Mouse (Mus musculus): ENCODE data around the gene Hist1h1t. TPM values are rescaled to one million over a fixed set of nuclear protein-coding genes. Genes with fewer than 3 reads are reported as not detected.

Gene Hist1h1t
- polyA plus RNA-seq (2021; fragmentation: Nextera tagmentation) = not detected in 2 replicates
- long read RNA-seq, experiment 1 = 0 reads
- long read RNA-seq, experiment 2 = 0 reads

DNA sequence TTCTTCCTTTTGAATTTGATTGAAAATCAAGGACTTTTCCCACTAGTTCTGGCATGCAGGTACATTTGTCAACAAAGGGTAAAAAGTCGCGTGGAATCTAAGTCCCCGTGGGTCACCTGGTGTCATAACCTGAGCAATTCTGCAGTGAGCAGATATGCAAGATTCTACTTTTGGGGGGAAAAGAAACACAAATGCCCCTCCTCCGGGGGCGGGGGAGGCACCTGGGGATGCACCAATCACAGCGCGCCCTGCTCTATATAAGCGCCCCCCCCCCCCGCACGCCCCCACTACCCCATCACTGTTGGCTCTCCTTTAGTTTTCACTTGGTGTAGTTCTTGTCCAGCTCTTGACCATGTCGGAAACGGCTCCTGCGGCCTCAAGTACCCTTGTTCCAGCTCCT lies at the start of gene Hist1h1t:
Gene Hist1h1t (plus strand): TSS at position 301 of the 400 bp plus-strand sequence.

DNA sequence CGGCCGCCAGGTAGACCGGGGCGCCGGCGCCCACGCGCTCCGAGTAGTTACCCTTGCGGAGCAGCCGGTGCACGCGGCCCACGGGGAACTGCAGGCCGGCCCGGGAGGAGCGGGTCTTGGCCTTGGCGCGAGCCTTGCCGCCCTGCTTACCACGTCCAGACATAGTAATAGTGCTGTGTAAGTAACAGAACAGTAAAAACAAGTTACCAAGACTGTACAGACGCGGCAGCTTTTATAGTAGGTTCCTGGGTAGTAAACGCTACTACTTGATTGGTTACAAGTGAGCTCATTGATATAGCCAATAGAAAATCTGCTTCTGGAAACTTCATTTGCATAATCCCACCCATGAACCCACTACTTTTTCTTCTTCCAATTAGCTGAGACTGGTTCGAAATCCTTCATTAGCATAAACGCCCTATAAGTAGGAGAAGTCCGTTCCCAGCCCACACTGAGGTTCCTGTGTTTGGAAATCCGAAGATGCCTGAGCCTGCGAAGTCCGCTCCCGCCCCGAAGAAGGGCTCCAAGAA lies 11.8 kb upstream of the Hist1h1t start, which contains the start of the genes Hist1h2ac and Hist1h2bc:
Gene Hist1h2ac (minus strand): TSS at position 194 of the 527 bp plus-strand sequence.
Gene Hist1h2bc (plus strand): TSS at position 445 of the 527 bp plus-strand sequence.

DNA sequence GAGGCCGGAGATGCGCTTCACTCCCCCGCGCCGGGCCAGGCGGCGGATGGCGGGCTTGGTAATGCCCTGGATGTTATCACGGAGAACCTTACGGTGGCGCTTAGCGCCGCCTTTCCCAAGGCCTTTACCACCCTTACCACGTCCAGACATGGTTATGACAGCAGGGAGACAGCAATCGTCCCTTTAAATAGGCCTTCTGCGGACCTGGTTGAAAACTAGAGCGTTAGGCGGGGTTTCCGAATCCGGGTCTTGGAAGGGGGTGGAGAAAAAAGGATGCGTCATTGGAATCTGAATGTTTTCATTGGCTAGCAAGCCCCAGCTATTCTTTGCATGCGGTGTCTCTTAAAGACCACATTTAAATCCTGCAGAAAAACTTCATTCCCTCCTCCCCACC lies 2.7 kb downstream of the Hist1h1t start, which contains the start of gene Hist1h4c:
Gene Hist1h4c (minus strand): TSS at position 155 of the 394 bp plus-strand sequence.

DNA sequence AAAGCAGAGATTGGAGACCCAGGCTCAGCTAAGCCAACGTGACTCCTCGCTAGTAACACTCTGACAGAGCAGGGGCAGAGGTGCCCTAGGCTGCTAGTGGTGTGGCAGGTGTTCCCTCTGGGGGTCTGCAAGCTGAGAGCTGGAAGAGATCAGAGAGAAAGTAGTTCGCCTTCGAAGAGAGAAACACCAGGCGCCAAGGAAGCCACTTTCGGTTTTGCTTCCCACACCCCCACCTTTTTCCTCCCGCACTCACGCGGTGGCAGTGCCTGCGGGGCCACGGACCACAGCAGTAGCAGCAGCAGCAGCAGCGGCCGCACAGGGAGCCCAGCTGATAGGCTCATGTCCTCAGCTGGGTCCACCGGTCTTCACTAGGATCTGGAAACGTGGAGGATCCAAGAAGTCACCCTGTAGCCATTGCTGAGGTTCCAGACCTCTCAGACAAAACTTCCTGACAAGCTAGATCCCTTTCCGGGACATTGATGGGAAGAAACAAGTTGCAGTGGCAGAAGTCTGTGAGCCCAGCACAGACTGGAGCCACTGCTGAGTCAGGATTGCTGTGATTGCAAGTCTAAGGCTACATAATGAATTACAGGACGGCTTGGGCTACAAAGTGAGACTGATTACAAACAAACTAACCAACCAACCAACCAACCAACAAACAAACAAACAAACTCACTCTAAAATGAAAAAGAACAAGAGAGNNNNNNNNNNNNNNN lies 14.9 kb downstream of the Hist1h1t start, which contains the start of gene Hfe:
Gene Hfe (minus strand): TSS at position 481 of the 716 bp plus-strand sequence.

DNA sequence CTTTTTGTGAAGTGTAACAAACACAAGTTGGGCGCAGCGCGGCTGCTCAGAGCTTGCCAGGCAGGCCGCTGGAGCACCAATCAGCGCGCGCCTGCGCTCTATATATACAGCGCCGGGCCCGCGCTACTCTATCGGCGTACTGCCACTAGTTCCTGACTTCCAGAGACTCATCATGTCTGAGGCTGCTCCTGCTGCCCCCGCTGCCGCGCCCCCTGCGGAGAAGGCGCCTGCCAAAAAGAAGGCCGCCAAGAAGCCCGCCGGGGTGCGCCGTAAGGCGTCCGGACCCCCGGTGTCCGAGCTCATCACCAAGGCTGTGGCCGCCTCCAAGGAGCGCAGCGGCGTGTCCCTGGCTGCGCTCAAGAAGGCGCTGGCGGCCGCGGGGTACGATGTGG lies 43.1 kb downstream of the Hist1h1t start, which contains the start of gene Hist1h1c:
Gene Hist1h1c (plus strand): TSS at position 132 of the 392 bp plus-strand sequence.

DNA sequence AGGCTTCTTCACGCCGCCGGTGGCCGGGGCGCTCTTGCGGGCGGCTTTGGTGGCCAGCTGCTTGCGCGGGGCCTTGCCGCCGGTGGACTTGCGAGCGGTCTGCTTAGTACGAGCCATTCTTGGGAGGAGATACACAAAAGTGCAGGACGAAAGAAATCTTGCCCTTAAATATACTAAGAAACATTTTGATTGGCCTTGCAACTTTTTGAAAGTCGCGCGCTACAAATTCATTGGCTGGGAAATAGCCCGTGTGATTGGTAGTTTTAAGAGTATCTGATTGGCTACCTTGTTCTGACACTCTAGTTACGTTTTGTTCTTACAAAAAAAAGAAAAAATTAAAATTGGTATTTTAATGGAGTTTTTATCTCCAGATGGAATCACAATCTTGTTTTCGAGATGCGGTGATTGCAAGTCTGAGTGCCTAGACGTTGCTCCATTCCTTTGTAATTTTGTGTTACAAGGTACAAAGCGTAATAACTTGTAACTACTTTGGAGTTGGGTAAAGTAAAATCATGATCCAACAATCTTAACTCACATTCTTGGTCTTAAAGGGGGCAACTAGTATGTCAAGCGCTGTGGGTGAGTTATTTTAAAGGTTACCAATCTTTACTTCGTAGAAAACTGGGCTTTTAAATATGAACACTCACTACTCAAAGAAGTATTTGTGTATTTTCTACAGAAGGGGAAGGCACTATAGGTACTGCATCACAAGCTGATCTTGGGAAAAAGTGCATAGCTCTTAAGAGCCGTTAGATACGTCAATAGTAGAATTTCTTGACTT lies 50.0 kb downstream of the Hist1h1t start, which contains the start of gene Hist1h3c:
Gene Hist1h3c (minus strand): TSS at position 222 of the 781 bp plus-strand sequence.

Small RNA genes within 50 kb of the gene (microRNA-seq; reads per million reads assigned to microRNA genes)
- not detected for gene Gm44314
- gene Gm44350 = not detected

Other genes starting within 250 kb of the Hist1h1t start
- not detected in 2 replicates for gene Btn1a1, start 229.9 kb upstream of the Hist1h1t start, polyA plus RNA-seq (2021; fragmentation: Nextera tagmentation)
- 0.26 and 0.46 TPM in 2 replicates for gene Btn2a2, start 207.0 kb upstream of the Hist1h1t start, polyA plus RNA-seq (2021; fragmentation: Nextera tagmentation)
- gene Hist1h4h, start 164.8 kb upstream of the Hist1h1t start, polyA plus RNA-seq (2021; fragmentation: Nextera tagmentation) = 62.0 and 135 TPM in 2 replicates
- gene Hist1h2af, start 161.9 kb upstream of the Hist1h1t start, polyA plus RNA-seq (2021; fragmentation: Nextera tagmentation) = not detected in 2 replicates
- 1.3 TPM in 1 of 2 replicates, not detected in the other for gene Hist1h3g, start 160.4 kb upstream of the Hist1h1t start, polyA plus RNA-seq (2021; fragmentation: Nextera tagmentation)
- gene Hist1h2bh, start 152.4 kb upstream of the Hist1h1t start, polyA plus RNA-seq (2021; fragmentation: Nextera tagmentation) = 0.20 and 0.25 TPM in 2 replicates
- gene Hist1h3f, start 151.8 kb upstream of the Hist1h1t start, polyA plus RNA-seq (2021; fragmentation: Nextera tagmentation) = 0.14 TPM in 1 of 2 replicates, not detected in the other
- gene Hist1h4f, start 144.2 kb upstream of the Hist1h1t start, polyA plus RNA-seq (2021; fragmentation: Nextera tagmentation) = not detected in 2 replicates
- 0.03 and 0.10 TPM in 2 replicates for gene Hist1h1d, start 142.6 kb upstream of the Hist1h1t start, polyA plus RNA-seq (2021; fragmentation: Nextera tagmentation)
- gene Hist1h3e, start 133.4 kb upstream of the Hist1h1t start, polyA plus RNA-seq (2021; fragmentation: Nextera tagmentation) = 1.1 and 1.8 TPM in 2 replicates
- 8.0 and 8.1 TPM in 2 replicates for gene Hist1h2ae, start 124.6 kb upstream of the Hist1h1t start, polyA plus RNA-seq (2021; fragmentation: Nextera tagmentation)
- 3.4 and 4.7 TPM in 2 replicates for gene Hist1h2bg, start 124.4 kb upstream of the Hist1h1t start, polyA plus RNA-seq (2021; fragmentation: Nextera tagmentation)
- 1.1 TPM in 1 of 2 replicates, not detected in the other for gene Hist1h2bf, start 121.6 kb upstream of the Hist1h1t start, polyA plus RNA-seq (2021; fragmentation: Nextera tagmentation)
- not detected in 2 replicates for gene Hist1h2ad, start 121.4 kb upstream of the Hist1h1t start, polyA plus RNA-seq (2021; fragmentation: Nextera tagmentation)
- gene Hist1h3d, start 120.1 kb upstream of the Hist1h1t start, polyA plus RNA-seq (2021; fragmentation: Nextera tagmentation) = 0.60 and 0.88 TPM in 2 replicates
- 7.7 and 14.9 TPM in 2 replicates for gene Hist1h4d, start 114.2 kb upstream of the Hist1h1t start, polyA plus RNA-seq (2021; fragmentation: Nextera tagmentation)
- 4.3 and 6.3 TPM in 2 replicates for gene Hist1h2be, start 74.7 kb upstream of the Hist1h1t start, polyA plus RNA-seq (2021; fragmentation: Nextera tagmentation)
- 9.9 and 12.4 TPM in 2 replicates for gene Hist1h1e, start 73.3 kb upstream of the Hist1h1t start, polyA plus RNA-seq (2021; fragmentation: Nextera tagmentation)
- gene Hist1h2ac, start 11.9 kb upstream of the Hist1h1t start, polyA plus RNA-seq (2021; fragmentation: Nextera tagmentation) = 2.2 and 4.2 TPM in 2 replicates
- 125 and 195 TPM in 2 replicates for gene Hist1h2bc, start 11.6 kb upstream of the Hist1h1t start, polyA plus RNA-seq (2021; fragmentation: Nextera tagmentation)
- gene Hist1h4c, start 2.6 kb downstream of the Hist1h1t start, polyA plus RNA-seq (2021; fragmentation: Nextera tagmentation) = 3.0 and 6.5 TPM in 2 replicates
- 6.8 and 7.3 TPM in 2 replicates for gene Hfe, start 15.0 kb downstream of the Hist1h1t start, polyA plus RNA-seq (2021; fragmentation: Nextera tagmentation)
- gene Hist1h1c, start 43.0 kb downstream of the Hist1h1t start, polyA plus RNA-seq (2021; fragmentation: Nextera tagmentation) = 8.2 and 11.8 TPM in 2 replicates
- gene Hist1h3c, start 49.8 kb downstream of the Hist1h1t start, polyA plus RNA-seq (2021; fragmentation: Nextera tagmentation) = 0.43 and 0.45 TPM in 2 replicates
- 0.92 TPM in 1 of 2 replicates, not detected in the other for gene Hist1h2bb, start 50.9 kb downstream of the Hist1h1t start, polyA plus RNA-seq (2021; fragmentation: Nextera tagmentation)
- gene Hist1h2ab, start 55.3 kb downstream of the Hist1h1t start, polyA plus RNA-seq (2021; fragmentation: Nextera tagmentation) = 3.4 and 5.1 TPM in 2 replicates
- gene Hist1h3b, start 56.5 kb downstream of the Hist1h1t start, polyA plus RNA-seq (2021; fragmentation: Nextera tagmentation) = 0.31 TPM in 1 of 2 replicates, not detected in the other
- not detected in 2 replicates for gene Hist1h4b, start 61.2 kb downstream of the Hist1h1t start, polyA plus RNA-seq (2021; fragmentation: Nextera tagmentation)
- 0.34 TPM in 1 of 2 replicates, not detected in the other for gene Hist1h4a, start 65.4 kb downstream of the Hist1h1t start, polyA plus RNA-seq (2021; fragmentation: Nextera tagmentation)
- gene Hist1h3a, start 66.6 kb downstream of the Hist1h1t start, polyA plus RNA-seq (2021; fragmentation: Nextera tagmentation) = not detected in 2 replicates
- gene Hist1h1a, start 67.9 kb downstream of the Hist1h1t start, polyA plus RNA-seq (2021; fragmentation: Nextera tagmentation) = 0.20 TPM in 1 of 2 replicates, not detected in the other
- gene Trim38, start 74.1 kb downstream of the Hist1h1t start, polyA plus RNA-seq (2021; fragmentation: Nextera tagmentation) = not detected in 2 replicates
- not detected in 2 replicates for gene Slc17a2, start 111.2 kb downstream of the Hist1h1t start, polyA plus RNA-seq (2021; fragmentation: Nextera tagmentation)
- not detected in 2 replicates for gene Slc17a3, start 143.6 kb downstream of the Hist1h1t start, polyA plus RNA-seq (2021; fragmentation: Nextera tagmentation)
- gene Slc17a1, start 171.9 kb downstream of the Hist1h1t start, polyA plus RNA-seq (2021; fragmentation: Nextera tagmentation) = not detected in 2 replicates
- not detected in 2 replicates for gene Slc17a4, start 219.2 kb downstream of the Hist1h1t start, polyA plus RNA-seq (2021; fragmentation: Nextera tagmentation)
- gene Hist1h2ba, start 238.3 kb downstream of the Hist1h1t start, polyA plus RNA-seq (2021; fragmentation: Nextera tagmentation) = not detected in 2 replicates
- gene Hist1h2aa, start 238.6 kb downstream of the Hist1h1t start, polyA plus RNA-seq (2021; fragmentation: Nextera tagmentation) = not detected in 2 replicates